Mouse (Mus musculus) megakaryocyte, embryonic 14.5 days (primary cell): Measurements from ENCODE around the gene Gm13271.
"Not testable (repeated sequence)": the region's sequence is repeated elsewhere in the genome, so short reads cannot be mapped to it uniquely, and the experiment has no call there.

ENCODE experiments used
- FLI1 ChIP-seq: IDR thresholded peaks from 2 replicates; pipeline ENCODE4 v1.6.1; 2012; ENCODE audit warnings: low read length, inconsistent platforms, mixed read lengths
- GATA1 ChIP-seq: IDR thresholded peaks from 3 replicates; pipeline ENCODE4 v1.6.1; 2012; ENCODE audit warnings: mixed read lengths, low read length, inconsistent platforms, borderline replicate concordance

- not testable (repeated sequence) for TF ChIP-seq GATA1, FLI1
These were observed 2.2 kb downstream of the Gm13271 start for GRCm38 (mm10) chr4:88756581-88757513.
